Mouse (Mus musculus) natural killer cell, adult 2 months (primary cell): Measurements from ENCODE around the gene Met.

ENCODE experiments used
- DNase-seq, 2 experiments: peaks; one replicate each; pipeline ENCODE4 v3.0.0; 2022; ENCODE audit warnings: low spot score in 2 of 2

Met gene

DNA sequence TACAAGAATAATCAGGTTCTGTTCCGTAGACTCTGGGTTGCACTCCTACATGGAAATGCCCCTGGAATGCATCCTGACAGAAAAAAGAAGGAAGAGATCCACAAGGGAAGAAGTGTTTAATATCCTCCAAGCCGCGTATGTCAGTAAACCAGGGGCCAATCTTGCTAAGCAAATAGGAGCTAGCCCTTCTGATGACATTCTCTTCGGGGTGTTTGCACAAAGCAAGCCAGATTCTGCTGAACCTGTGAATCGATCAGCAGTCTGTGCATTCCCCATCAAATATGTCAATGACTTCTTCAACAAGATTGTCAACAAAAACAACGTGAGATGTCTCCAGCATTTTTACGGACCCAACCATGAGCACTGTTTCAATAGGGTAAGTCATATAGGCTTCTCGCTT, 28.5 kb downstream of the Met start:
- DNase-seq, result no peak

- DNase-seq, result no peak
Measured at GRCm38 (mm10) chr6:17495413-17495812, 31.8 kb downstream of the Met start.

- DNase-seq, result no peak
Measured at GRCm38 (mm10) chr6:17497366-17497765, 33.8 kb downstream of the Met start.

DNA sequence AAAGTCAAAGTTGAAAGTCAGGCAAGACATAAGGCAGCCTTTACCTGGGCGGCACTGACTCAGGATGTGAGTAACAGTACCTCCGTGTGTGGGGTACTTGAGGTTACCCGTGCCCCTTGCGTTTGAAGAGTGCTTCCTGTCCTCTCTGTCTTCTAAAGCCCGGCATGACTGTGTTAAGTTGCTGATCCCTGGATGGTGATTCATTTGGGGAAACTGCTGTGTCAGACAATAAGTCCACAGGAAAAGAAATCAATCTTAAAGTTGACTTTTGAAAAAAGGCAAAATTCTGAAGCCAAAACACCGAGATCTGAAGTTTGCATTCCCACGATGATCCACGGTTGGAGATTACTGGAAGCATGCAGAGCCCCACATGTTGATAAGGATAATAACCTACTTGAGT, 35.2 kb downstream of the Met start:
- no peak for DNase-seq

GRCm38 (mm10) chr6:17501440-17501839, 37.8 kb downstream of the Met start:
- DNase-seq, result no peak

- no peak for DNase-seq
Measured at GRCm38 (mm10) chr6:17502311-17502710, 38.7 kb downstream of the Met start.

- DNase-seq, result no peak
Measured at GRCm38 (mm10) chr6:17503724-17504123, 40.1 kb downstream of the Met start.

DNA sequence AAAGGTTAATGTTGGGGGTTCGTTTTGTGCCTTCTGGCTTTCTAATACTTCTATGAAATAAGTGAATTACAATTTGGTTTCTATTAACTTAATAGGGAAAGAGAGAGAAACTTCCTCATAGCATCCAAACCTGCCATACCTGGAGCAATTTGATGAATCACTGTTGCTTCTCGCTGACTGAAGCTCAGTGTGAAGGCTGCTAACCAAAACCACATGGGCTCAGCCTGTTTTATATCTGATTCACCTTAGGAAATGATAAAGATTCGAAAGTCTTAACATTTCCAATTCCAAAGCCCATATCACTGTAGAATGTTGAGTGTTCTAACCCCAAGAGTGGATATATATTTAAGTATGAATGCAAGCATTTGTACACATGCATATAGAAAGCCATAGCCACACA, 41.9 kb downstream of the Met start:
- no peak for DNase-seq

DNA sequence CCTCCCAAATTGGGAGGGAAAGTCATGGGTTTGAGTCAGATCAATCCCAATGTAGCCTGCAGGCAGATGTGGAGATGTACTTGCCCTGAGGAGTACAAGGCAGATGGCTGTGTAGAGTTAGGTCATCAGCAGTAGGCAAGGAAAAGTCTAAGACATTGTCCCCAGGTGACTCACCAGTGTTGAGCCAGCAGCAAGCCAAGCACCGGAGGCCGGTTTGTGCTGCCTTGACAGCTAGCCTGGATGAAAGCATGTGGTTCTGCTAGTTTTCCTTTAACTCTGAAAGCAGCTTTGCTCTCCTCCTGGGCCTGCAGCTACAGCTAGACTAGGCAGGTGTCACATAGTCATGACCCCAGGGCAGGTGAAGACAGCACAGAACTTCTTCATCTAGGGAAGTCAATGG, 43.2 kb downstream of the Met start:
- no peak for DNase-seq

- no peak for DNase-seq
Measured at GRCm38 (mm10) chr6:17508184-17508583, 44.6 kb downstream of the Met start.

DNA sequence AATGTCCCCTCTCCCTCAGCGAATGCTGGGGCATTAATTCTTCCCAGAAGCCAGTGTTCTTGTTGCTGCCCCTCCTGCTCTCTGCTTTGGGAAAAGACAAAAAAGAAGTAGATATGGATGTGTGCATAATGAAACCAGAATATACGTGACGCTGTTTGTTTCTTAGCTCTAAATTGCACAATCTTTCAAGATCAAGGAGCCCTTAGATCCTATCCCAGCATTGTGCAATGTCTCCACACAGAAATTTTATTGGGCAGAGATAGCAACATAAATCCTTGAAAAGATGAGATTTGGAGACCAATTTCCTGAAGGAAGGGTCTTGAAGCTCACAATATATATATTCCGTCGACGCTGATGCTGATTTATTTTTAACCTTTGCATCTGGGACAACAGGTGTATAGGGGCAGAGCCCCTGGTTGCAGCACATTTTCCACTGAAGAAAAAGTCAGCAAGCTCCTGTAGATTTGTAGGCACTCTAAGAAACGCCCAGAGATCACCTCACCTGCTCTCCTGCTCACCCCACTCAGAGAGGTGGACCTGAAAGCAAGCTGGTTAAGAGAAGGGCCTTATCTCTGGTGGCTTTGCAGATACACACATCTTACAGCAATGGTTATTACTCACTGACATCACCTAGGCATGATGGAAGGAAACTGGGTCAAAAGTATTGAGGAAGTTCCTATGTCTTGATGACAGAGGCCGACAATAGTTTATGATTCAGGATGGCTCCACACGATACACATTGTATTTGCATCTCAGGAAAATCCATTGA, 45.2 kb downstream of the Met start:
- DNase-seq, result no peak

DNA sequence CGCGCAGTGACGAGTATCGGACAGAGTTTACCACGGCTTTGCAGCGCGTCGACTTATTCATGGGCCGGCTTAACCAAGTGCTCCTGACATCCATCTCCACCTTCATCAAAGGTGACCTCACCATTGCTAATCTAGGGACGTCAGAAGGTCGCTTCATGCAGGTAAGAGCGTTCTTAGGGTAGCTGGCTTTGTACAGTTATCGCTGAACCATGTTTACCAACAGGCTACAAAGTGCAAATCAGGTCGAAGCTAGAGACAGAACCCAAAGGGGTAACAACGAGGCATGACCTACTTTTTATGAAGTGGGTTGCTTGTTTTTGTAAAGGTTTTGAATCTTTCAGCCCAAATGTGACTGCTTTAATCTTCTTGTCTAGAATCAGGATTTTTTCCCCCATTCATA, 49.8 kb downstream of the Met start:
- no peak for DNase-seq

DNA sequence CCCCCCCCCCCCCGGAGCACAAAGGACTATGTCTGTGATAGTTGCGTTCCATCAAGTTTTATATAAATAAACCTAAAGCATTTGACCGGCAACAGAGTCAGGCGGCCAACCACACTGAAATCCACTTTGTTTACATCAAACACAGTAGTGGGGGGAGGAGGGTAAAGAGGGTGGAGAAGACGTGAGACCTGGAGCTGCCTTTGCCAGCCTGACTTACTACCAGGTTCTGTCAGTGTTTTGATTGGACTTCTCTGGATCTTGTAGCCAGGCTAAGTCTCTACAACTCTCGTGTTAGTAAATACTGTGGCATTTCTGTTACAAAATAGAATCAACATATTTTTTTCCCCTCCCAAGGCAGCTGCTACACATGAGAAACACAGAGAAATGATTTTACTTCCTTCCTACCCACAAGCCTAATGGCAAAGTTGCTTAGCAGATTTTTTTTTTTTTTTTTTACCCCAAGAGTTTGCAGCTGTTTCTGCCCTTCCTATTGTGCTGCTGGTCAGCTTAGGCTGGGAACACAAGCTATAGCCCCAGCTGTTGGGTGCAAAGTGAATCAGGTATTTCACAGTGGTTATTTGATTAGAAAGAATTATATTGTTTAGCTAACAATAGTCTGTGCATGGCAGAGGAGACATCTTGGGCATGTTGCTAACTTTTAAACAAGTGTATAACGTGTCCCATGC, 52.3 kb downstream of the Met start:
- no peak for DNase-seq

DNA sequence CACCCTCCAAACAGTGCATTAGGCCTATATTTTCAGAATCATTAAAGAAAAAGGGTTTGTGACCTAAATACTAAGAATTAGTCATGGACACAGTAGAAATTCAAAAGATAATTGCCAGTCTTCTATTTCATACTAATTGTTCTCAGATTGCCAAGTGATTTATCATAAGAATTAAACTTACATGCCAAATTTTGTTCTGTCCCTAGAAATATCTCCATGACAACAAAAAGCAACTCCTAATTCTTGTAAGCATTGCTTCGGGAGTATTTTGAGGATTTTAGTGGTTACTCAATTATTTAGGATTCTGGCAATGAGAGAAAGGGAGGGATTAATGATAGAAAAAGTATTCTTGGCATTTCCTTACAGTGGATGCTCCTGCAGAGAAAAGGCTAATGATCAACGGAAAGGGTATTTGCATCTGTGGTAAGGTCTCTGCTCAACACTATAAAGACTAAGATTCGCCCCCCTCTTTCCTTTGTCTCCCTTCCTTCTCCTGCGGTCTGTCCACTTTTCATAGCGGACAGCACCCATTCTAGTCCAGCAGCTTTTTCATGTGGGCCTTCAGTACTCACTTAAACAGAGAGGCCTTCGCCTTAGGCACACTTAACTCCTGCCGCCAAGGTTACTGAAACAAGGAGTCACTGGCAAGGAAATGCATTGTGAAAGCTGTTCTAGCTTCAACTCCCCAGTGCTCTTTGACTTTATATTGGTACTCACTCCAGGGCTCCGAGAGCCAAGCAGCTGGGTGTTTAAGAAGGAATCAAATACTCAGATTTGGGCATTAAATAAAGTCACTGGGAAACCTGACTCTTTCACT, 58.5 kb downstream of the Met start:
- DNase-seq, result no peak

DNA sequence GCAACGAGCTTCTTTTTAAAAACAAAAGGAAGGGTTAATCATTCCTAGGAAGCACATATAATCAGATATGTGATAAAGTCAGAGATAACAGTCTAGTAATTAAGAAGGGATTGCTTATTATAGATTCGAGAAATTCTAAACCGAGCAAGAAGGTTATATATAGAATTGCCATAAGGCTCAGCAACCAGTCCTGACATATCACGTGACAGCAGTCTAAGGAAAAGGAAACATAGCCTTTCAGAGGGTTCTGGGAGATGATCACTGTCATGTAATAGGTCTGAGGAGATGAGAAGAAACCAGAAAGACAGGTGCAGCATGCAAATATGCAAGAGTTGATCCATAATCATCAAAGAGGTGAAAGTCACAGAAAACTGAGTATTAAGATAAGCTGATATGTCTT, 59.3 kb downstream of the Met start:
- DNase-seq, result no peak

GRCm38 (mm10) chr6:17529490-17530269, 66.1 kb downstream of the Met start:
- no peak for DNase-seq

DNA sequence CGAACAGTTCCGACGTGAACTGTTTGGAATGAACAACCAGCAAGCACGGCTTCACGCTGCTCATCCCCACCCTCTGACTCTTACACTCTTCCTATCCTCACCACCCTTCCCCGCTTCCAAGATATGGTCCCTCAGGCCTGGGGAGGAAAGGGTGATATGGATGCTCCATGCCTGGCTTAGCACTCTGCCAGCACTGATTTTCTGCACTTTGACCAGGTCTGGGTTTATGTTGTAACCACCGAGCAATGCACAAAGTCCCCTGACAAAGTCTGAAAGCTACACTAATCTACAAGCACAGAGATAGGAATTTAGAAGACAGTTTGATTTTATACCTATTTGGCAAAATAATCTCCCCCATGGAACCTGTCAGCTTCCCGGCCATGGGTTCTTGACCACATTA, 78.0 kb downstream of the Met start:
- DNase-seq, result no peak

DNA sequence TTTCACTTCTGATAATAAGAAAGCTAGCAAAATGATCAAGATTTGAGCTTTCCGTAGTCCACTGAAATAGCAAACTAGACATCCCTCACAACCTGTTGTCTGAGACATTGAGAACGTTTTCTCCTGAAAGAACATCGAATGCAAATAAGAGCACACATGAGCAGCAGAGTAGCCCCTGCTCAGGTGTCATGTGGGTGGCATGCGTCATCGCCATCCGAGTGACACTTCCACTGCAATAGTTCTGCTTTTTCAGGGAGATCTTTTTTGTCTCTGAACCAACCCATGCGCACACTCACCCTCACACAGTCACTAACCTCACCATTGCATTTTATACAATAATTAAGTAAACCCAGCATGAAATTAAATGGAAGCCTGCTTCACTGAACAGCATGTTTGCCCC, 78.8 kb downstream of the Met start:
- DNase-seq, result peak in 1 of 2 experiments; percentile 64

DNA sequence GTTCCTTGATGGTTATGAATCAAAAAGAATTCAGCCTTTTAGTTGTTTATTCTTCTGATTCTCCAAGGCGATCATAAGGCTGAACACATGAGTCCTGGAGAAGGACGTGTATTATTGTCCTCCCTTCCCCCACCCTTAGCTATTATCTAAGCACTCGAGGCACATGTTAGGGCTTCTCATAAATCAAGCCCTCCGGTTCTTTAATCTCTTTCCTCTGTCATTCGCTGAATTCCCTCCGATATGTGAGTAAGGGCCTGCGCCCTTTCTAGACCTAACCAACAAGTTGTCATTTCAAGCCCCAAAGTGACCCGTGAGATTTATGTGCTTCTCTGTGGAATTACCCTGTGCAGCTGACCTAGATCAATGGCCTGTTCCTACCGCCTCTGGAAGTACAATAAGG, 81.9 kb downstream of the Met start:
- no peak for DNase-seq

- DNase-seq, result no peak
Measured at GRCm38 (mm10) chr6:17546341-17546740, 82.7 kb downstream of the Met start.

- no peak for DNase-seq
Measured at GRCm38 (mm10) chr6:17546825-17547224, 83.2 kb downstream of the Met start.

DNA sequence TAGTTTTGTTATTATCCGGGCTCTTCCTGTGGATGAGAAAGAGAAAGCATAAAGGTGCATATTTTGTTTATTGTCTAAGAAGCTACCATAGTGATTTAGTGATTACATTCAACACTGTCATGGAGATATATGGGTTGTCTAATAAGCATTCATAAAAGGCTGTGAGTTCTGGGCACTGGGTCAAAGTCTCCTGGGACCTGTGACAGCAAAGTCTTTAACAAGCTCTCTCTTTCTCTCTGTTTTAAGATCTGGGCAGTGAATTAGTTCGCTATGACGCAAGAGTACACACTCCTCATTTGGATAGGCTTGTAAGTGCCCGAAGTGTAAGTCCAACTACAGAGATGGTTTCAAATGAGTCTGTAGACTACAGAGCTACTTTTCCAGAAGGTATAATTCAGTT, 85.2 kb downstream of the Met start:
- DNase-seq, result no peak
